Mouse (Mus musculus) neural tube, embryonic 11.5 days (tissue): Measurements from ENCODE around the gene Adra1b. TPM values are rescaled to one million over a fixed set of nuclear protein-coding genes. Genes with fewer than 3 reads are reported as not detected.

Source experiments
- ATAC-seq: fragments of 200-750 bp; cut with Nextera tagmentation; 2 replicates; pipeline ENCODE4 v1.8.0; 2017; ENCODE audit warnings: moderate number of reproducible peaks, mild to moderate bottlenecking, moderate TSS enrichment, moderate library complexity; ENCODE audit not compliant: insufficient read depth, low FRiP score, low TSS enrichment
- DNase-seq: peaks from one replicate; pipeline ENCODE4 v3.0.0-alpha.2; 2015; ENCODE audit warnings: low spot score
- H3K27ac ChIP-seq: fragments of 300-500 bp; sonication (generic); 2 replicates; pipeline ENCODE4 v1.5.1; 2014; ENCODE audit warnings: low read depth, mild to moderate bottlenecking, low read length
- H3K27me3 ChIP-seq: fragments of 300-500 bp; sonication (generic); 2 replicates; pipeline ENCODE4 v1.6.1; 2014; ENCODE audit warnings: mild to moderate bottlenecking, low read length, mixed read lengths; ENCODE audit not compliant: control insufficient read depth, insufficient read depth
- H3K36me3 ChIP-seq: fragments of 300-500 bp; sonication (generic); 2 replicates; pipeline ENCODE4 v1.6.1; 2014; ENCODE audit warnings: mild to moderate bottlenecking, low read length, moderate library complexity, mixed read lengths; ENCODE audit not compliant: control insufficient read depth, insufficient read depth
- H3K4me1 ChIP-seq: fragments of 300-500 bp; sonication (generic); 2 replicates; pipeline ENCODE4 v1.6.1; 2014; ENCODE audit warnings: low read length, mixed read lengths; ENCODE audit not compliant: control insufficient read depth, insufficient read depth
- H3K4me2 ChIP-seq: fragments of 300-500 bp; sonication (generic); 2 replicates; pipeline ENCODE4 v1.6.1; 2014; ENCODE audit warnings: low read depth, mild to moderate bottlenecking, moderate library complexity
- H3K4me3 ChIP-seq: fragments of 300-500 bp; sonication (generic); 2 replicates; pipeline ENCODE4 v1.5.1; 2014; ENCODE audit warnings: low read depth, low read length
- H3K9ac ChIP-seq: fragments of 300-500 bp; sonication (generic); 2 replicates; pipeline ENCODE4 v1.6.1; 2014; ENCODE audit warnings: mild to moderate bottlenecking, low read length
- H3K9me3 ChIP-seq: fragments of 300-500 bp; sonication (generic); 2 replicates; pipeline ENCODE4 v1.6.1; 2016; ENCODE audit warnings: low read length; ENCODE audit not compliant: control insufficient read depth
- WGBS: fragments of 180-500 bp; shearing (Covaris S2); extraction: QIAGEN DNeasy Blood & Tissue Kit; methylation state at CpG from one replicate; pipeline ENCODE4 v1.1.7; 2014; 5-methylcytosine and 5-hydroxymethylcytosine counted together
- polyA plus RNA-seq: library from polyadenylated mRNA; unstranded; fragments of >200 nt; fragmentation: Nextera tagmentation; extraction: Ambion mirVana; gene quantifications from 2 replicates; pipeline ENCODE4 v1.2.1, GENCODE M21; 2014

Adra1b gene
- 0.31 and 0.37 TPM in 2 replicates for polyA plus RNA-seq

DNA sequence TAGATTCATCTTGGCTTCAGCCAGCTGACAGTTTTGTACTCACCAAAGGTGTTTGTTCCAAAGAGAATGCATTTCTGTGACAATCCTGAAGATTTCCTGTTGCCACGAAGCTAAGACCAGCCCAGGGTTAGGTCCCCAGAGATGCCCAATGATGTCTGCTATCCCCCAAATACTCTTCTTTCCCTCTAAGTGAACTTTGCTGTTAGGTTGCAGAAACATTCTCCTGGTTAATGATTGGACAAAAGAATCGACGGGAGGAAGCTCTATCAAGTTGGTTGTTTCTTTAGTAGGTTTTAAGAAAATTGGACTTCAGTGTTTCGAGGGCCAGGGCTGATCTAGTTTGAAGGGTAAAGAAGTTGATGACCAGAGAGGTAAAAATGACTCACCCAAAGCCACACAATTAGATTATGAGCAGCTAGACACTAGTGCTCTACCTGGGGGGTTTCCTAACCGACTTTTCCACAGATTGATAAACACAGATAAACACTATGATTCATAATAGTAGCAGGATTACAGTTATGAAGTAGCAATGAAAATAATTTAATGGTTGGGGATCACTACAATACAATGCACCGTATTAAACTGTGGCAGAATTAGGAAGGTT is at the start of gene Adra1b:
Gene Adra1b, minus strand, starts transcription at position 160 of the 604 bp plus-strand sequence.
- Histone ChIP-seq H3K4me2 (no peak within 1 kb of the TSS), H3K36me3 (no peaks in the 10 kb centered on the region), H3K9me3 (no peaks in the 10 kb centered on the region), H3K9ac (no peak within 1 kb of the TSS), H3K4me1 (no peaks in the 10 kb centered on the region), H3K4me3 (no peak within 1 kb of the TSS), H3K27me3 (no peaks in the 10 kb centered on the region), H3K27ac (no peak within 1 kb of the TSS)
- DNase-seq: no peak
- no peak for ATAC-seq
- WGBS: 88% methylated on average over 6 of the region's 6 CpGs

- no peaks in the 10 kb centered on the region for H3K9me3 ChIP-seq
- DNase-seq: no peak
- no peaks in the 10 kb centered on the region for H3K36me3 ChIP-seq
- no peaks in the 10 kb centered on the region for H3K27me3 ChIP-seq
- WGBS: 89% methylated on average over 1 of the region's 1 CpGs
- H3K4me3 ChIP-seq: no peak overlapping the region
- H3K27ac ChIP-seq: no peak overlapping the region
- no peak overlapping the region for H3K9ac ChIP-seq
- H3K4me1 ChIP-seq: no peaks in the 10 kb centered on the region
- no peak overlapping the region for H3K4me2 ChIP-seq
- no peak for ATAC-seq
Observed at GRCm38 (mm10) chr11:43950274-43950673, 49.3 kb upstream of the Adra1b start.

DNA sequence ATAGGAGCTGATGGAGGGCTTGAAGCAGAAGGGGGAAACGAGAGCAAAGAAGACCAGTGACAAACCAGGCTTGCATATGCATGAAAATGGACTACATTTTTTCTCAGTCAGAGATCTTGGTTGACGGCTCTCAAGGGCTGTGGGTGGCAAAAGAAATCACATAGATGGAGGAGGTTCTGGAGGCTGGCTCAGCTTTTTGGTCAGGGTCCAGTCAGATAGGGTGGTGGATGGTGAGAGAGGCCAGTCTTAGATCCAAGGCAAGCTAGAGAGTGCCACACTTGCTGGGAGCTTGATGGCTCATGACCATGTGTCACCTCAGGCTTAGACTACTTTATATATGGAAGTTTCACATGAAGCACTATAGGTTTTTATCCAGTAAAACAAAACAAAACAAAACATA is 42.8 kb upstream of the Adra1b start:
- no peak overlapping the region for H3K4me3 ChIP-seq

GRCm38 (mm10) chr11:43943167-43943566 is 42.2 kb upstream of the Adra1b start:
- no peaks in the 10 kb centered on the region for H3K27me3 ChIP-seq
- ATAC-seq (no peak), DNase-seq (no peak)
- no peaks in the 10 kb centered on the region for H3K4me1 ChIP-seq
- no peaks in the 10 kb centered on the region for H3K9me3 ChIP-seq
- H3K4me3 ChIP-seq: no peak overlapping the region
- no peak overlapping the region for H3K27ac ChIP-seq
- H3K4me2 ChIP-seq: no peak overlapping the region
- no peak overlapping the region for H3K9ac ChIP-seq
- WGBS: 81% methylated on average over 1 of the region's 1 CpGs
- H3K36me3 ChIP-seq: no peaks in the 10 kb centered on the region

More for the DNA sequence above, 42.8 kb upstream of the Adra1b start:
- Histone ChIP-seq H3K27me3 (no peaks in the 10 kb centered on the region), H3K27ac (no peak overlapping the region), H3K9ac (no peak overlapping the region), H3K36me3 (no peaks in the 10 kb centered on the region), H3K4me1 (no peaks in the 10 kb centered on the region), H3K4me2 (no peak overlapping the region), H3K9me3 (no peaks in the 10 kb centered on the region)
- ATAC-seq (no peak), DNase-seq (no peak)
- WGBS: 76% methylated on average over 2 of the region's 2 CpGs

GRCm38 (mm10) chr11:43940501-43941202 is 39.6 kb upstream of the Adra1b start:
- no peak for DNase-seq
- no peaks in the 10 kb centered on the region for H3K4me1 ChIP-seq
- H3K9me3 ChIP-seq: no peaks in the 10 kb centered on the region
- no peak for ATAC-seq
- no peaks in the 10 kb centered on the region for H3K27me3 ChIP-seq
- H3K4me2 ChIP-seq: no peak overlapping the region
- no peak overlapping the region for H3K27ac ChIP-seq
- 85% methylated on average over 6 of the region's 6 CpGs for WGBS
- H3K9ac ChIP-seq: no peak overlapping the region
- no peaks in the 10 kb centered on the region for H3K36me3 ChIP-seq
- no peak overlapping the region for H3K4me3 ChIP-seq

- H3K4me1 ChIP-seq: no peaks in the 10 kb centered on the region
- 92% methylated on average over 2 of the region's 2 CpGs for WGBS
- H3K9ac ChIP-seq: no peak overlapping the region
- DNase-seq: no peak
- no peaks in the 10 kb centered on the region for H3K27me3 ChIP-seq
- H3K36me3 ChIP-seq: no peaks in the 10 kb centered on the region
- no peak overlapping the region for H3K27ac ChIP-seq
- ATAC-seq: no peak
- no peak overlapping the region for H3K4me3 ChIP-seq
- no peaks in the 10 kb centered on the region for H3K9me3 ChIP-seq
- no peak overlapping the region for H3K4me2 ChIP-seq
Observed at GRCm38 (mm10) chr11:43936023-43936422, 35.0 kb upstream of the Adra1b start.

DNA sequence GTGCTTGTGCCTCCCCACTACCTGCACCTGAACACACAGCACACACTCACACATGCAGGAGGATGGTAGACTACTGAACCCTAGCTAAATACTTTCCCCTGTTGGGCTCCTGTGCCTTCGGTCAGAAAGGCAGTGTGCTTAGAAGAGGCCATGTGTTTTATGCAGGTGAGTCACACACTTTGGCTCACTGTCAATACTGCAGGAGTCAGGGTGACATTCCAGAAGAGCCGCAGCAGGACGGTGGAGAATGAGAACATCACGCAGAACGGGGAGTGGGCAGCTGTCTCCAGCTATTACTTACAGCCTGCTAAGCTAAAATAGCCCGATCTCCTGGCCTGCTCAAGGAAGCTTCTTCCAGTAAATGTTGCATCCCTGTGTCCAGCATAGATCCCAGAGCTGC is 32.5 kb upstream of the Adra1b start:
- Histone ChIP-seq H3K4me1 (no peaks in the 10 kb centered on the region), H3K27ac (no peak overlapping the region), H3K4me3 (no peak overlapping the region), H3K9ac (no peak overlapping the region), H3K36me3 (no peaks in the 10 kb centered on the region), H3K9me3 (no peaks in the 10 kb centered on the region), H3K4me2 (no peak overlapping the region), H3K27me3 (no peaks in the 10 kb centered on the region)
- no peak for ATAC-seq
- 83% methylated on average over 6 of the region's 6 CpGs for WGBS
- DNase-seq: no peak

GRCm38 (mm10) chr11:43933000-43933399 is 32.0 kb upstream of the Adra1b start:
- Histone ChIP-seq H3K4me1 (no peaks in the 10 kb centered on the region), H3K4me3 (no peak overlapping the region), H3K27me3 (no peaks in the 10 kb centered on the region), H3K27ac (no peak overlapping the region), H3K36me3 (no peaks in the 10 kb centered on the region), H3K9ac (no peak overlapping the region), H3K9me3 (no peaks in the 10 kb centered on the region), H3K4me2 (no peak overlapping the region)
- DNase-seq (no peak), ATAC-seq (no peak)
- 94% methylated on average over 4 of the region's 4 CpGs for WGBS

GRCm38 (mm10) chr11:43930191-43930590 is 29.2 kb upstream of the Adra1b start:
- ATAC-seq: no peak
- Histone ChIP-seq H3K9me3 (no peaks in the 10 kb centered on the region), H3K36me3 (no peaks in the 10 kb centered on the region), H3K27ac (no peak overlapping the region), H3K4me1 (no peaks in the 10 kb centered on the region), H3K4me3 (no peak overlapping the region), H3K4me2 (no peak overlapping the region), H3K27me3 (no peaks in the 10 kb centered on the region), H3K9ac (no peak overlapping the region)
- WGBS: 90% methylated on average over 2 of the region's 2 CpGs
- no peak for DNase-seq
